18 mouse cellular contexts compared by ENCODE assay signal in genomic region chr2:120304113-120304512, GRCm38 (mm10). TPM values are rescaled to one million over a fixed set of nuclear protein-coding genes. Genes with fewer than 3 reads are reported as not detected.
"Had no signal": no experiment of that assay in that cellular context is flagged by ENCODE, and none has a peak within 500 bp of the region (broad histone marks: within the 10 kb centered on the region; RNA-seq: fewer than 3 reads in every experiment).

No protein-coding gene starts in this region.

- H3K27me3 ChIP-seq: limb, embryonic 15.5 days; midbrain, embryonic 15.5 days had no signal

- H3K9me3 ChIP-seq: limb, embryonic 15.5 days; liver, embryonic 12.5 days; midbrain, embryonic 15.5 days had no signal

- H3K9ac ChIP-seq: limb, embryonic 15.5 days; liver, embryonic 12.5 days; midbrain, embryonic 15.5 days had no signal

- H3K4me1 ChIP-seq: limb, embryonic 15.5 days; liver, embryonic 12.5 days; midbrain, embryonic 15.5 days had no signal

- DNase-seq: kidney, adult 8-10 months; right cerebral cortex, postnatal 25 days; thymus, postnatal 4 days had no signal

- H3K4me2 ChIP-seq: limb, embryonic 15.5 days; liver, embryonic 12.5 days; midbrain, embryonic 11.5 days; midbrain, embryonic 15.5 days had no signal

- ATAC-seq: intestine, postnatal 0 days; liver, embryonic 12.5 days; midbrain, embryonic 15.5 days had no signal

- H3K36me3 ChIP-seq: limb, embryonic 15.5 days; liver, embryonic 12.5 days; midbrain, embryonic 15.5 days had no signal

- H3K4me3 ChIP-seq: left cerebral cortex, adult 2 months; limb, embryonic 15.5 days; liver, embryonic 12.5 days; midbrain, embryonic 15.5 days had no signal

- H3K27ac ChIP-seq: left cerebral cortex, adult 2 months; limb, embryonic 15.5 days; liver, embryonic 12.5 days; midbrain, embryonic 15.5 days had no signal

RNA-seq across cellular contexts. Expression of gene Pla2g4f, which starts 9.9 kb away (rescaled TPM):
- total RNA-seq: layer of hippocampus, postnatal 25 days; left cerebral cortex, adult 2 months; left cerebral cortex, postnatal 14 days; monocyte, adult 5-6 weeks had no signal
- polyA plus RNA-seq: limb, embryonic 11.5 days; liver, embryonic 12.5 days; liver, embryonic 16.5 days; midbrain, embryonic 11.5 days; midbrain, embryonic 15.5 days; neural tube, embryonic 14.5 days had no signal

RNA-seq across cellular contexts. Expression of gene Pla2g4d, which starts 15.1 kb away (rescaled TPM):
- total RNA-seq: layer of hippocampus, postnatal 25 days; left cerebral cortex, adult 2 months; megakaryocyte, adult 5-6 weeks; monocyte, adult 5-6 weeks had no signal
- polyA plus RNA-seq: liver, embryonic 12.5 days; liver, embryonic 16.5 days; lung, embryonic 16.5 days; neural tube, embryonic 14.5 days; small intestine, adult 2 months had no signal

RNA-seq across cellular contexts. Expression of gene Pla2g4e, which starts 59.0 kb away (rescaled TPM):
- total RNA-seq: megakaryocyte, adult 5-6 weeks; monocyte, adult 5-6 weeks had no signal
- polyA plus RNA-seq: limb, embryonic 11.5 days; liver, embryonic 12.5 days; liver, embryonic 16.5 days had no signal
